Mouse (Mus musculus): ENCODE measurements around the gene Sorbs1. TPM values are rescaled to one million over a fixed set of nuclear protein-coding genes. Genes with fewer than 3 reads are reported as not detected.

Sorbs1 gene
- total RNA-seq, 1 experiment from 2014 or later, result 5.8 TPM

- no peak for ATAC-seq (replicated peaks; ENCODE audit: low read depth, poor library complexity, severe bottlenecking)
These were observed 2.0 kb upstream of the Sorbs1 start for GRCm38 (mm10) chr19:40515596-40515995.

GRCm38 (mm10) chr19:40514376-40514775 is 797 bp upstream of the Sorbs1 start:
- ATAC-seq (replicated peaks; ENCODE audit: low read depth, poor library complexity, severe bottlenecking), result no peak

- peak; percentile 34 for ATAC-seq (replicated peaks; ENCODE audit: low read depth, poor library complexity, severe bottlenecking)
These were observed 818 bp downstream of the Sorbs1 start for GRCm38 (mm10) chr19:40512500-40513421.

GRCm38 (mm10) chr19:40511679-40512309 is 1.8 kb downstream of the Sorbs1 start:
- ATAC-seq (replicated peaks; ENCODE audit: low read depth, poor library complexity, severe bottlenecking), result no peak

- ATAC-seq (replicated peaks; ENCODE audit: low read depth, poor library complexity, severe bottlenecking), result no peak
These were observed 2.5 kb downstream of the Sorbs1 start for GRCm38 (mm10) chr19:40511100-40511439.

GRCm38 (mm10) chr19:40510387-40511099 is 3.0 kb downstream of the Sorbs1 start:
- ATAC-seq (replicated peaks; ENCODE audit: low read depth, poor library complexity, severe bottlenecking), result no peak

GRCm38 (mm10) chr19:40509274-40509673 is 4.3 kb downstream of the Sorbs1 start:
- no peak for ATAC-seq (replicated peaks; ENCODE audit: low read depth, poor library complexity, severe bottlenecking)

- no peak for ATAC-seq (replicated peaks; ENCODE audit: low read depth, poor library complexity, severe bottlenecking)
These were observed 4.7 kb downstream of the Sorbs1 start for GRCm38 (mm10) chr19:40508851-40509250.

GRCm38 (mm10) chr19:40506965-40507364 is 6.6 kb downstream of the Sorbs1 start:
- ATAC-seq (replicated peaks; ENCODE audit: low read depth, poor library complexity, severe bottlenecking), result no peak

GRCm38 (mm10) chr19:40504336-40504735 is 9.2 kb downstream of the Sorbs1 start:
- ATAC-seq (replicated peaks; ENCODE audit: low read depth, poor library complexity, severe bottlenecking), result no peak

- no peak for ATAC-seq (replicated peaks; ENCODE audit: low read depth, poor library complexity, severe bottlenecking)
These were observed 13.4 kb downstream of the Sorbs1 start for GRCm38 (mm10) chr19:40499940-40500737.

GRCm38 (mm10) chr19:40499141-40499540 is 14.4 kb downstream of the Sorbs1 start:
- ATAC-seq (replicated peaks; ENCODE audit: low read depth, poor library complexity, severe bottlenecking), result no peak

- no peak for ATAC-seq (replicated peaks; ENCODE audit: low read depth, poor library complexity, severe bottlenecking)
These were observed 15.3 kb downstream of the Sorbs1 start for GRCm38 (mm10) chr19:40498162-40498725.

- ATAC-seq (replicated peaks; ENCODE audit: low read depth, poor library complexity, severe bottlenecking), result no peak
These were observed 16.9 kb downstream of the Sorbs1 start for GRCm38 (mm10) chr19:40496509-40497267.

- ATAC-seq (replicated peaks; ENCODE audit: low read depth, poor library complexity, severe bottlenecking), result no peak
These were observed 17.5 kb downstream of the Sorbs1 start for GRCm38 (mm10) chr19:40496071-40496470.

- ATAC-seq (replicated peaks; ENCODE audit: low read depth, poor library complexity, severe bottlenecking), result no peak
These were observed 20.7 kb downstream of the Sorbs1 start for GRCm38 (mm10) chr19:40492902-40493301.

GRCm38 (mm10) chr19:40491442-40491841 is 22.1 kb downstream of the Sorbs1 start:
- ATAC-seq (replicated peaks; ENCODE audit: low read depth, poor library complexity, severe bottlenecking), result no peak

GRCm38 (mm10) chr19:40490765-40491164 is 22.8 kb downstream of the Sorbs1 start:
- no peak for ATAC-seq (replicated peaks; ENCODE audit: low read depth, poor library complexity, severe bottlenecking)

GRCm38 (mm10) chr19:40489633-40490032 is 23.9 kb downstream of the Sorbs1 start:
- no peak for ATAC-seq (replicated peaks; ENCODE audit: low read depth, poor library complexity, severe bottlenecking)

Measured in common myeloid progenitor, adult 5-6 weeks (primary cell).